12 mouse cellular contexts compared by ENCODE assay signal in genomic region chr1:125559261-125559660, GRCm38 (mm10). TPM values are rescaled to one million over a fixed set of nuclear protein-coding genes. Genes with fewer than 3 reads are reported as not detected.
DNase-seq lines count a peak whose midpoint lies in the region; ATAC-seq lines count a peak whose summit lies in the region.
"Had no signal": no experiment of that assay in that cellular context is flagged by ENCODE, and none has a peak within 500 bp of the region (broad histone marks: within the 10 kb centered on the region; RNA-seq: fewer than 3 reads in every experiment).

No protein-coding gene starts in this region.

- H3K4me1 ChIP-seq in heart, embryonic 10.5 days = peaks cover 8% of the 10 kb centered on the region
- H3K4me1 ChIP-seq in midbrain, embryonic 12.5 days = peaks cover 12% of the 10 kb centered on the region; the same call in 1 of the 2 replicates
- peaks cover 9% of the 10 kb centered on the region for H3K4me1 ChIP-seq in midbrain, embryonic 16.5 days (ENCODE audit: control insufficient read depth, insufficient read depth, low read length)
- no peaks in the 10 kb centered on the region; the same call in 1 of the 2 replicates for H3K4me1 ChIP-seq in intestine, embryonic 14.5 days (replicated peaks; ENCODE audit: control insufficient read depth, insufficient read depth, low read length)
- H3K4me1 ChIP-seq in stomach, embryonic 16.5 days (ENCODE audit: control insufficient read depth, insufficient read depth, low read length) = peaks cover 15% of the 10 kb centered on the region

- H3K9ac ChIP-seq in midbrain, embryonic 12.5 days (replicated peaks) = no peak overlapping the region
- no peak overlapping the region for H3K9ac ChIP-seq in midbrain, embryonic 16.5 days (ENCODE audit: low read depth, low read length)
- no peak overlapping the region for H3K9ac ChIP-seq in intestine, embryonic 14.5 days (ENCODE audit: low read length)
- H3K9ac ChIP-seq in stomach, embryonic 16.5 days (ENCODE audit: low read length) = peak overlapping the region; percentile 18; the same call in 1 of the 2 replicates

- H3K4me2 ChIP-seq in midbrain, embryonic 12.5 days (replicated peaks) = peak overlapping the region; percentile 64; the same call in 1 of the 2 replicates
- H3K4me2 ChIP-seq in midbrain, embryonic 16.5 days (ENCODE audit: low read length) = no peak overlapping the region
- no peak overlapping the region for H3K4me2 ChIP-seq in intestine, embryonic 14.5 days (ENCODE audit: low read length)
- H3K4me2 ChIP-seq in stomach, embryonic 16.5 days (ENCODE audit: low read depth, low read length) = peak overlapping the region; percentile 80

- 73% methylated on average over 3 of the region's 3 CpGs for WGBS in heart, embryonic 10.5 days
- 87% methylated on average over 3 of the region's 3 CpGs for WGBS in midbrain, embryonic 12.5 days
- 81% methylated on average over 3 of the region's 3 CpGs for WGBS in midbrain, embryonic 16.5 days
- WGBS in intestine, embryonic 14.5 days = 68% methylated on average over 3 of the region's 3 CpGs
- 55% methylated on average over 3 of the region's 3 CpGs for WGBS in stomach, embryonic 16.5 days

- no peaks in the 10 kb centered on the region for H3K9me3 ChIP-seq in heart, embryonic 10.5 days
- no peaks in the 10 kb centered on the region for H3K9me3 ChIP-seq in midbrain, embryonic 12.5 days
- H3K9me3 ChIP-seq in midbrain, embryonic 16.5 days (replicated peaks; ENCODE audit: control insufficient read depth, low read length, poor library complexity, severe bottlenecking) = no peaks in the 10 kb centered on the region
- H3K9me3 ChIP-seq in intestine, embryonic 14.5 days (ENCODE audit: control insufficient read depth, low read length) = no peaks in the 10 kb centered on the region
- no peaks in the 10 kb centered on the region for H3K9me3 ChIP-seq in stomach, embryonic 16.5 days (replicated peaks; ENCODE audit: control insufficient read depth, low read length)
- H3K9me3 ChIP-seq: G1E; limb, embryonic 13.5 days had no signal

- no peak for DNase-seq in heart, embryonic 10.5 days (ENCODE audit: low spot score)
- no peak for DNase-seq in heart, adult 18-20 months
- no peak for DNase-seq in intestine, embryonic 14.5 days (ENCODE audit: low spot score)
- DNase-seq in Muller cell, postnatal 12 days (ENCODE audit: inconsistent ontology term) = no peak
- no peak for DNase-seq in B cell, adult 2 months
- DNase-seq: kidney, adult 9 months; thymus, adult 2 months had no signal

- no peaks in the 10 kb centered on the region for H3K36me3 ChIP-seq in heart, embryonic 10.5 days
- no peaks in the 10 kb centered on the region for H3K36me3 ChIP-seq in midbrain, embryonic 12.5 days
- no peaks in the 10 kb centered on the region for H3K36me3 ChIP-seq in midbrain, embryonic 16.5 days (ENCODE audit: control insufficient read depth, insufficient read depth, low read length)
- peaks cover 7% of the 10 kb centered on the region; the same call in 1 of the 2 replicates for H3K36me3 ChIP-seq in intestine, embryonic 14.5 days (ENCODE audit: control insufficient read depth, insufficient read depth, low read length)
- no peaks in the 10 kb centered on the region for H3K36me3 ChIP-seq in stomach, embryonic 16.5 days (ENCODE audit: control insufficient read depth, insufficient read depth, low read length)
- H3K36me3 ChIP-seq: limb, embryonic 13.5 days had no signal

- H3K4me3 ChIP-seq in heart, embryonic 10.5 days = no peak overlapping the region
- H3K4me3 ChIP-seq in midbrain, embryonic 12.5 days = no peak overlapping the region
- H3K4me3 ChIP-seq in midbrain, embryonic 16.5 days (ENCODE audit: low read depth, low read length) = no peak overlapping the region
- no peak overlapping the region for H3K4me3 ChIP-seq in intestine, embryonic 14.5 days (ENCODE audit: low read depth, low read length)
- no peak overlapping the region for H3K4me3 ChIP-seq in stomach, embryonic 16.5 days (replicated peaks; ENCODE audit: low read length)

- peak overlapping the region; percentile 94; the same call in 1 of the 2 replicates for H3K27ac ChIP-seq in heart, embryonic 10.5 days
- no peak overlapping the region for H3K27ac ChIP-seq in midbrain, embryonic 12.5 days (replicated peaks)
- no peak overlapping the region for H3K27ac ChIP-seq in midbrain, embryonic 16.5 days (ENCODE audit: low read length)
- H3K27ac ChIP-seq in intestine, embryonic 14.5 days (ENCODE audit: low read depth) = peak overlapping the region; percentile 95; the same call in 1 of the 2 replicates
- peak overlapping the region; percentile 99 for H3K27ac ChIP-seq in stomach, embryonic 16.5 days (ENCODE audit: low read length)

- no peaks in the 10 kb centered on the region for H3K27me3 ChIP-seq in heart, embryonic 10.5 days (ENCODE audit: insufficient read depth, poor library complexity, severe bottlenecking)
- no peaks in the 10 kb centered on the region for H3K27me3 ChIP-seq in midbrain, embryonic 12.5 days
- H3K27me3 ChIP-seq in midbrain, embryonic 16.5 days (ENCODE audit: control insufficient read depth, insufficient read depth, low read depth, low read length) = no peaks in the 10 kb centered on the region
- H3K27me3 ChIP-seq in intestine, embryonic 14.5 days (replicated peaks; ENCODE audit: control insufficient read depth, insufficient read depth, low read length) = no peaks in the 10 kb centered on the region
- H3K27me3 ChIP-seq in stomach, embryonic 16.5 days (ENCODE audit: control insufficient read depth, insufficient read depth, low read length) = no peaks in the 10 kb centered on the region
- H3K27me3 ChIP-seq: limb, embryonic 13.5 days had no signal

- no peak for ATAC-seq in midbrain, embryonic 12.5 days (ENCODE audit: low FRiP score, low read depth)
- no peak for ATAC-seq in midbrain, embryonic 16.5 days
- ATAC-seq in intestine, embryonic 14.5 days (replicated peaks; ENCODE audit: low FRiP score, low TSS enrichment, low read depth) = no peak
- no peak for ATAC-seq in stomach, embryonic 16.5 days (ENCODE audit: insufficient read depth, low FRiP score)

RNA-seq across cellular contexts. Expression of gene Slc35f5, which starts 1.1 kb away (rescaled TPM):
- polyA plus RNA-seq in heart, embryonic 10.5 days (2016; fragmentation: Nextera tagmentation; extraction: Ambion mirVana) = 36.1 and 37.0 TPM in 2 replicates
- total RNA-seq in heart, adult 18-20 months (2021) = 100 to 1,000 TPM; 113 to 127 TPM
- polyA plus RNA-seq in midbrain, embryonic 12.5 days (2016; fragmentation: Nextera tagmentation; extraction: Ambion mirVana) = 28.4 and 28.8 TPM in 2 replicates
- polyA plus RNA-seq in midbrain, embryonic 16.5 days (2015; fragmentation: Nextera tagmentation; extraction: Ambion mirVana) = 32.2 and 38.7 TPM in 2 replicates
- 49.1 and 51.4 TPM in 2 replicates for polyA plus RNA-seq in intestine, embryonic 14.5 days (2014; fragmentation: Nextera tagmentation; extraction: Ambion mirVana)
- polyA plus RNA-seq in stomach, embryonic 16.5 days (2015; fragmentation: Nextera tagmentation; extraction: Ambion mirVana) = 69.2 and 71.5 TPM in 2 replicates

Comparison
In these comparisons a context has a peak if more than half of its experiments do, and no peak if none do; other contexts are left out.
1. H3K4me2 ChIP-seq: peak in midbrain, embryonic 12.5 days (single experiment) and stomach, embryonic 16.5 days (single experiment); none in midbrain, embryonic 16.5 days (single experiment) and intestine, embryonic 14.5 days (single experiment).
2. H3K27ac ChIP-seq: peak in heart, embryonic 10.5 days (single experiment), intestine, embryonic 14.5 days (single experiment) and stomach, embryonic 16.5 days (single experiment); none in midbrain, embryonic 12.5 days (single experiment) and midbrain, embryonic 16.5 days (single experiment).